Mouse (Mus musculus) forebrain, embryonic 14.5 days (tissue): ENCODE results near the gene Tmem184b. TPM values are rescaled to one million over a fixed set of nuclear protein-coding genes. Genes with fewer than 3 reads are reported as not detected.

Experiments used
- ATAC-seq: fragments of 200-750 bp; cut with Nextera tagmentation; 2 replicates; pipeline ENCODE4 v1.8.0; 2017; ENCODE audit warnings: mild to moderate bottlenecking, moderate library complexity
- DNase-seq: peaks from one replicate; pipeline ENCODE4 v3.0.0-alpha.2; 2015; ENCODE audit warnings: low spot score
- H3K27ac ChIP-seq: fragments of 300-500 bp; sonication (generic); 2 replicates; pipeline ENCODE4 v1.5.1; 2014; ENCODE audit warnings: low read depth, mild to moderate bottlenecking, control low read depth, low read length, moderate library complexity
- H3K27me3 ChIP-seq: fragments of 300-500 bp; sonication (generic); replicated peaks from 2 replicates; pipeline ENCODE4 v1.6.1; 2014; ENCODE audit warnings: low read length, control low read depth, mixed read lengths; ENCODE audit not compliant: control insufficient read depth, insufficient read depth
- H3K36me3 ChIP-seq: fragments of 300-500 bp; sonication (generic); 2 replicates; pipeline ENCODE4 v1.6.1; 2014; ENCODE audit warnings: low read length, control low read depth; ENCODE audit not compliant: control insufficient read depth, insufficient read depth
- H3K4me1 ChIP-seq: fragments of 300-500 bp; sonication (generic); 2 replicates; pipeline ENCODE4 v1.6.1; 2014; ENCODE audit warnings: antibody characterized with exemption, low read length, control low read depth; ENCODE audit not compliant: control insufficient read depth, insufficient read depth
- H3K4me2 ChIP-seq: fragments of 300-500 bp; sonication (generic); 2 replicates; pipeline ENCODE4 v1.6.1; 2014; ENCODE audit warnings: mild to moderate bottlenecking, control low read depth, low read length
- H3K4me3 ChIP-seq: fragments of 300-500 bp; sonication (generic); 2 replicates; pipeline ENCODE4 v1.5.1; 2014; ENCODE audit warnings: low read depth, low read length, control low read depth
- H3K9ac ChIP-seq: fragments of 300-500 bp; sonication (generic); 2 replicates; pipeline ENCODE4 v1.6.1; 2014; ENCODE audit warnings: mild to moderate bottlenecking, low read length, control low read depth, moderate library complexity
- H3K9me3 ChIP-seq: fragments of 300-500 bp; sonication (generic); replicated peaks from 2 replicates; pipeline ENCODE4 v1.6.1; 2016; ENCODE audit warnings: low read length, control low read depth, mixed read lengths; ENCODE audit not compliant: control insufficient read depth
- WGBS: fragments of 180-500 bp; shearing (Covaris S2); extraction: QIAGEN DNeasy Blood & Tissue Kit; methylation state at CpG from one replicate; pipeline ENCODE4 v1.1.7; 2014; 5-methylcytosine and 5-hydroxymethylcytosine counted together
- polyA plus RNA-seq: library from polyadenylated mRNA; unstranded; fragments of >200 nt; fragmentation: Nextera tagmentation; extraction: Ambion mirVana; gene quantifications from 2 replicates; pipeline ENCODE4 v1.2.1, GENCODE M21; 2014

The Tmem184b gene
- polyA plus RNA-seq, 1 experiment from 2014 or later = 20.3 TPM

GRCm38 (mm10) chr15:79411363-79412065, 8.1 kb upstream of the Tmem184b start:
- Histone ChIP-seq H3K4me1 (no peaks in the 10 kb centered on the region), H3K9ac (no peak overlapping the region), H3K27ac (no peak overlapping the region), H3K9me3 (no peaks in the 10 kb centered on the region), H3K4me3 (no peak overlapping the region), H3K4me2 (no peak overlapping the region), H3K27me3 (no peaks in the 10 kb centered on the region), H3K36me3 (peaks cover 6% of the 10 kb centered on the region; the same call in 1 of the 2 replicates)
- WGBS = 53% methylated on average over 10 of the region's 10 CpGs
- no peak for ATAC-seq
- DNase-seq = no peak

GRCm38 (mm10) chr15:79409077-79409573, 5.8 kb upstream of the Tmem184b start:
- H3K4me2 ChIP-seq = no peak overlapping the region
- no peak overlapping the region for H3K4me3 ChIP-seq
- DNase-seq = no peak
- no peaks in the 10 kb centered on the region for H3K9me3 ChIP-seq
- no peak overlapping the region for H3K9ac ChIP-seq
- H3K36me3 ChIP-seq = 0 out of 2 replicates have a peak, but pooled peaks cover 2% of the 10 kb centered on the region
- ATAC-seq = no peak
- H3K27me3 ChIP-seq = no peaks in the 10 kb centered on the region
- no peaks in the 10 kb centered on the region for H3K4me1 ChIP-seq
- no peak overlapping the region for H3K27ac ChIP-seq
- WGBS = 87% methylated on average over 4 of the region's 4 CpGs

- no peak for DNase-seq
- ATAC-seq = no peak
- H3K9ac ChIP-seq = no peak overlapping the region
These were observed 3.2 kb upstream of the Tmem184b start for GRCm38 (mm10) chr15:79406564-79406963.

GRCm38 (mm10) chr15:79404277-79404676, 908 bp upstream of the Tmem184b start:
- H3K4me3 ChIP-seq = no peak overlapping the region
- H3K27me3 ChIP-seq = no peaks in the 10 kb centered on the region
- H3K36me3 ChIP-seq = no peaks in the 10 kb centered on the region
- no peak overlapping the region for H3K4me2 ChIP-seq
- 55% methylated on average over 1 of the region's 1 CpGs for WGBS
- H3K9me3 ChIP-seq = no peaks in the 10 kb centered on the region
- peaks cover 7% of the 10 kb centered on the region for H3K4me1 ChIP-seq
- no peak overlapping the region for H3K27ac ChIP-seq
- H3K9ac ChIP-seq = no peak overlapping the region
- no peak for ATAC-seq
- no peak for DNase-seq

More at GRCm38 (mm10) chr15:79406564-79406963, 3.2 kb upstream of the Tmem184b start:
- Histone ChIP-seq H3K27ac (no peak overlapping the region), H3K9me3 (no peaks in the 10 kb centered on the region), H3K27me3 (no peaks in the 10 kb centered on the region), H3K4me3 (no peak overlapping the region), H3K4me1 (peaks cover 5% of the 10 kb centered on the region), H3K4me2 (no peak overlapping the region), H3K36me3 (no peaks in the 10 kb centered on the region)
- whole genome bisulfite sequencing = 80% methylated on average over 4 of the region's 4 CpGs

GRCm38 (mm10) chr15:79403763-79404210, 418 bp upstream of the Tmem184b start:
- Histone ChIP-seq H3K9me3 (no peaks in the 10 kb centered on the region), H3K27me3 (no peaks in the 10 kb centered on the region), H3K4me2 (peak overlapping the region; percentile 85), H3K4me1 (peaks cover 7% of the 10 kb centered on the region), H3K9ac (peak overlapping the region; percentile 94), H3K4me3 (peak overlapping the region; percentile 93), H3K27ac (no peak overlapping the region), H3K36me3 (no peaks in the 10 kb centered on the region)
- 20% methylated on average over 9 of the region's 9 CpGs for WGBS
- DNase-seq (no peak), ATAC-seq (no peak)

- Histone ChIP-seq H3K36me3 (no peaks in the 10 kb centered on the region), H3K4me1 (peaks cover 7% of the 10 kb centered on the region), H3K27ac (no peak overlapping the region), H3K4me3 (peak overlapping the region; percentile 93), H3K4me2 (peak overlapping the region; percentile 85), H3K9me3 (no peaks in the 10 kb centered on the region), H3K9ac (peak overlapping the region; percentile 94), H3K27me3 (no peaks in the 10 kb centered on the region)
- 19% methylated on average over 5 of the region's 5 CpGs for WGBS
- DNase-seq = no peak
- 0 out of 2 replicates have a peak, but pooled peaks have one; percentile 14 for ATAC-seq
These were observed 1.2 kb downstream of the Tmem184b start for GRCm38 (mm10) chr15:79402176-79402575.

- H3K27me3 ChIP-seq = no peaks in the 10 kb centered on the region
- H3K4me3 ChIP-seq = no peak overlapping the region
- 64% methylated on average over 7 of the region's 7 CpGs for WGBS
- DNase-seq = no peak
- H3K4me1 ChIP-seq = peaks cover 7% of the 10 kb centered on the region
- no peaks in the 10 kb centered on the region for H3K36me3 ChIP-seq
- H3K27ac ChIP-seq = no peak overlapping the region
- H3K9ac ChIP-seq = peak overlapping the region; percentile 21; the same call in 1 of the 2 replicates
- ATAC-seq = no peak
- H3K9me3 ChIP-seq = no peaks in the 10 kb centered on the region
- peak overlapping the region; percentile 14; the same call in 1 of the 2 replicates for H3K4me2 ChIP-seq
These were observed 2.4 kb downstream of the Tmem184b start for GRCm38 (mm10) chr15:79400975-79401365.

GRCm38 (mm10) chr15:79400134-79400974, 3.0 kb downstream of the Tmem184b start:
- Histone ChIP-seq H3K4me1 (peaks cover 7% of the 10 kb centered on the region), H3K27me3 (no peaks in the 10 kb centered on the region), H3K4me2 (no peak overlapping the region), H3K27ac (no peak overlapping the region), H3K4me3 (no peak overlapping the region), H3K9me3 (no peaks in the 10 kb centered on the region), H3K9ac (peak overlapping the region; percentile 21; the same call in 1 of the 2 replicates), H3K36me3 (no peaks in the 10 kb centered on the region)
- 83% methylated on average over 6 of the region's 6 CpGs for WGBS
- ATAC-seq = no peak
- DNase-seq = no peak
